Mouse (Mus musculus): ENCODE measurements at regions not wholly inside any gene's neighbourhood (a gene's known extent, or its start where the extent isn't known, plus 50 kb on each side); places are given as distances from the start of the nearest gene placed in this dataset.

DNA sequence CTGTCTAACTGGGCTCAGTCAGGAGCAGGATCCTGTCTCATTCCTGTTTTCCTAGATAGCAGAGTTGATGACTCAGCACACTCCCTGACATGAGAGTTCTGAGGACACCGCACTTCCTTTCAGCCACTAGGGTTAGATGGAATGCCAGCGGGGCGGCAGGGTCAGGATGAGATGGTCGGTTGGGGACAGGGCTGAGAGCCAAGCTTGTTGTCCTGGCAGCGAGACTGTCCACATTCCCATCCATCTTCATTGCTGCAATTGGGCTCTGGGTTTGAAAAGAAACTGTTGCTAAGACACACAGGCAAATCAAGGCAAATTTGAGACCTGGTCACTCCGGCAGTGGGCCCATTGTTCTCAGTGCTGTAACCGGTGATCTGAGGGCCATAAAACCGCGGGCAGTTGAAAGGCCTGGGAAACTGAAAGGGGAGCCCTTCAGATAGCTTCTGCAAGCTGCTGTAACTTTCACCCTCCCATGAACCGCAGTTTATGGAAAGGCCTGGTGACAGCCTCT lies 246.5 kb upstream of the Irx1 start:
- no peak for TF ChIP-seq POLR2A (IDR thresholded peaks at IDR 0.05; ENCODE audit: borderline replicate concordance, extremely low read depth, low read depth, low read length)
- no peak for TF ChIP-seq CTCF (IDR thresholded peaks at IDR 0.05; ENCODE audit: insufficient read depth, low read length)
